Mouse (Mus musculus): ENCODE results near the gene Map3k12.

DNA sequence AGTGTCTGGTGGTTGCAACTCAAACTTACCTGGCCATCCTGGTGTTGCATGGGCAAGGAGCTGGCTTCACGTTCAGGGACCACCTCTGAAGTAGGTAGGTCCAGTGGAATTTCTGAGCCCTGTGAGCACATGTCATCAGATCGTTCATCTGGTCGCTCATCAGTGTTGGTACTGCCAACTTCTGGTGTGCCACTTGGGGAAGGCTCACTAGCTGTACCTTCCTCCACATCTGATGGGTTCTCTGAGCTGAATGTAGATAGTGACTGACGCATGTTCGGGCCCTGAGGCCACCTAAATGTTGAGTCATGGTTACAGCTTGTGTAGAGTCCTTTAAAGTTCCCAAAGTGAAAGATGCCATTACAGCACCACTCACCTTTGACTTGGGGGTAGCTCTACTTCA is 16.4 kb downstream of the Map3k12 start:
- no peak for TF ChIP-seq CTCF (IDR thresholded peaks at IDR 0.05; ENCODE audit: extremely low read depth, insufficient read length, insufficient replicate concordance, low read depth, low read length)
- no peak for TF ChIP-seq POLR2A (IDR thresholded peaks at IDR 0.05; ENCODE audit: low read depth, low read length)

Data from small intestine, adult 2 months (tissue).